Mouse (Mus musculus) c-Kit-positive CD71-positive TER-119-positive erythroid progenitor cells, embryonic 14.5 days (primary cell): ENCODE results near the gene Dnaaf1.

ENCODE experiments used
- DNase-seq: peaks from one replicate; pipeline ENCODE4 v3.0.0-alpha.2; 2013; ENCODE audit warnings: low spot score

Gene Dnaaf1

DNA sequence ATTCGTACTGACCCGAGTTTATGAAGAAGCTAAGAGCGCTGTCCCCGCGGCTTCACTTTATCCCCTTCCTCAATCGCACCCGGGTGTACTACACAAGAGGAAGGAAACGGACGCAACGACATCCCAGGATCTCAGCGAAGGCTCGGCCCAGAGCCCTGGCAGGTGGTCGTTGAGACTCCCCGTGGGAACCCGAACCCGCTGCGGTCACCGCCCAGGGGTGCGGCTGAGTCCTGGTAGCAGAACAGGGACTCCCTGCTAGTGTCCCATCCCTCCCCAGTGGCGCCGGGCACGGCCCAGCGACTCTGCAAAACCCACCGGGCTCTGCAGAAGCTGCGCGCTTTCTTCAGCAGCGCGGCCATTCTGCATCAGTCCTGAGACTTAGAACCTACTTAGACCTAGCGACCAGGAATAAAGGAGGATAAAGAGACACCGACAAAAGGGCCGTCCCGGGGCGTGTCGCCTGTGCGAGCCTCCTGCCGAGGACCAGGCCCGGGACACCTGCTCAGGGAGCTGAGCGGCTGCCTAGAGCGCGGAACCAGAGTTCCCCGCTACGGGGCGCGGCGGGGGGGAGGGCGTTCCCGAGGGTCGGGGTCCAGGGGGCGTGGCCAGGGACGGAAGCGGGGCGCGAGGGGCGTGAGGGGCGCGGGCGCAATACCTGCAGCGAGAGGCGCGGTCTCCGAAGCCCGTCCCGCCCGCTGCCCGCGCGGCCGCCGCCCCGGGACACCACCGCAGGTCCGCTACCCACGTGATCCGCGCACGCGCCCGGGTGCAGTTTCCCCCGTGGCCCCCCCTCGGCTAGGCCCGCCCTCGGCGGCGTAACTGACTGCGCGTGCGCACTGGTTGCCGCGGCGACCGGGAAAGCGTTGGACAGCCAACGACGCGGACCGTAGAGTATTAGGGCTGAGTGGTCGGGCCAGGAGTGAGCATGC, at the start of gene Dnaaf1, which contains the start of gene Hsdl1:
Dnaaf1 (plus strand) TSS at position 799 of the 929 bp plus-strand sequence.
Hsdl1 (minus strand) TSS at position 747 of the 929 bp plus-strand sequence.
- DNase-seq, result peak; percentile 88

DNA sequence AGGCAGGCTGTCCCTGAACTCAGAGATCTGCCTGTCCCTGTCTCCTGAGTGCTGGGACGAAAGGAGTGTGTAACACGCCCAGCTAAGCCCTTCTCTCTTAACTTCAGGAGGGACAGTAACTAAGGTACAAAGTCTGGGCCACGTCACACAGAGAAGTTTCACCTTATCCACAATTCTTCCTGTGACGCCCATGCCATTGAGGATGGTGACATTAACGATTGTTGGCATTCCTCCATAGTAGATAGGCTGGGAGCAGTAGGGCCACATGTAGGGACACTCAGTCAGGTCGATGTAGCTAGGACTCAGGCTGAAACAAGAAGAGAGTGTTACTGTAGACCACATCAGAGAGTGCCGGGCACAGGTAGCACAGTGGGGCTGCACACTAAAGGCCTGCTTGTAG, 46.3 kb upstream of the Dnaaf1 start:
- no peak for DNase-seq

DNA sequence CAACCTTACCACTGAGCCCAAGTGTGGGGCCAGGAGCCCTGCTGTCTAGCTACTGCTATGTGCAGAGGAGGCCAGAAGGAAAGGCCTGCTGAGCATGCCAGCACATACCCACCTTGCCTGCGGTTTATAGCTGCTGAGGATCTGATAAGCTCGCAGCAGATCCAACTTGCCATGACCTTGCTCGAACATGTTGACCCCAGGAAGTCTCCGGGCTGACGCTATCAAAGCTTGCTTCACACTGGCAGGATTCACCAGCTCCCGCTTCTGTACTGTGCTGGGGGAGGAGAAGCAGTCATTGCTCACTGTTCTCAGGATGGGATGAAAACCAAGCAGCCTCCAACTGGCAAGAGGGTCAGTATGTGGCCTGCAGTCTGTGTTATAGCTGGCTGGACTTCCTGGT, 44.1 kb upstream of the Dnaaf1 start:
- DNase-seq, result no peak

DNA sequence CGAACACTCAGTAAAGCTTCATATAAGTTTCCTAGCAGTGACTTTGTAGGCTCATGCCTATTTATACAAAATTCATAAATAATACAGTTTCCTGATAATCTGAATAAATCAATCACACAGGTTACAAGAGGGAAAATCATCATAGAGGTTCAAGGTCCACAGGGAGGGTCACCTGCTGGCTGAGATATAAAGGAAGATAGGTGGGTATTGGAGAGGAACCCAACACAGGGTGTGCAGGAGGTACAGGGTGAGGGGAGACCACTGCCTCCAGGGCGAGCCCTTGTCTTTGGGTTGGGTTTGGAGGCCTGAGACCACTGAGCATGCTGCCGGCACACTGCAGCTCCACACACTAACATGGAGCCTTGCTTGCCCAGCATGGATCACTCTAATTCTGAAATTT, 43.6 kb upstream of the Dnaaf1 start:
- no peak for DNase-seq

DNA sequence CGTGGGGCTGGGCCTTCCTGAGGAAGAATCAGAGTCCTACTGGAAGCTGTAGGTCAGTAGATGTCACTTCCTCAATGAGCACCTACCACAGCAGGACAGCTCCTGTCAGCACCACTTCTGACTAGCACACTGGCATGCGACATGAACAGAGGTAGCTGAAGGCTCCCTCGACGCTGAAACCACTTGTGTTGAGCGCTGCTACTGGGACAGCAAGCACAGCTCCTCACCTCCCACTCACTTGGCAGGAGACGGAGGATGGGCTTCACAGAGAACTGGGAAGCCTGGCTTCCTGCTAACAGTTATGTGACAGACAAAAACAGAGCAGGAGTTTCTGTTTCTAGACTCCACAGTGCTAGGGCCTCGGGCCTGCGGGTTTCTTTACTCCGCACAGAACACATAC, 43.1 kb upstream of the Dnaaf1 start:
- no peak for DNase-seq

DNA sequence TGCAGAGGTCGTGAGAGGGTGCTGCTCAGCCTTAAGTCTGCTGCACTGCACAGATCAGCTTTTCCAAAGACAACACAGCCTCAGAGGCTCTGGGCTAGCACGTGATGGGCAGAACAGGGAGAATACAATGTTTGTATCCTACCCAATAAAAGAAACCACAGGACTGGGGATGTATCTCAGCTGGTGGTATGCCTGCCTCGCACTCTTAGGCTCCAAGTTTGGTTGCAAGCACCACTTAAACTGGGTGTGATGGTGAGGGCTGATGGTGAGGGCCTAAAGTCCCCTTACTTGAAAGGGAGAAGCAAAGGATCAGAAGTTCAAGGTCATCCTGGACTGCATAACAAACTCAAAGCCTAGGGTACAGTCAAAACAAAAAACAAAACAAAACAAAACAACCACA, 30.4 kb upstream of the Dnaaf1 start:
- DNase-seq, result no peak

DNA sequence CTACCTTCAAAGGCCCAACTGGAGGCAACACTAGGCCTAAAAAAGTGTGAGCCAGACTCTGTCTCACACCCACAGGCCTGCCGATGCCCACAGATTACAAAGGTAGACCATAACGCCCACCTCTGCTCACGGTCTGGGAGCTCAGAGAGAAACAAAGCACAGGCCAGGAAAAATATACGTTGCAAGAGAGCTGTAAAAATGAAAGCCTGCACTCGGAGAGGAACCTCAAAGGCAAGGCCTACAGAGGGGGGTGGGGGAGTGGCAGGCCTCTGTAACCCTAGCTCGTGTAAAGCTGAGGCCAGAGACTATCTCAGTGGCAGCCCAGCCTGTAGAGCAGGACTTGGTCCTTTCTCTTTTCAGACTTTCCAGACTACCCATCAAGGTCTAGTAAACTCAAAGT, 29.9 kb upstream of the Dnaaf1 start:
- DNase-seq, result no peak

DNA sequence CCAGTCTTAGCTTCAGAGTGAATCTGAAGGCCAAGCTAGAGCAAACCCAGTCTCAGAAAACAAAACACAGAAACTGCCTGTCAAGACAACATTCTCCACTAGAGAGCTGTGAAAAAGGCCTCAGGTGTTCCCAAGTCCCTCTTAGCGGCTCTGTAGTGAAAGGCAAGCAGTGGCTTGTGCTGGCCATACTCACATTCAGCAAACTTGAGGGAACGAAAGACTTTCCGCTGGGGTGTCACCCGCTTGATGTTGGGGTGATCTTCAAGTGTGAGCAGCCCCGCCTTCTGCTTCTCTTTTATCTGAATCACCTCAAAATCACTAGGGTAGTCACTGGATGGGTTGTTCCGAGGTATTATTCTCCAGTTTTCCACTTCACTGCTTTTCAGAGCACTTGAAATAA, 29.2 kb upstream of the Dnaaf1 start:
- no peak for DNase-seq

DNA sequence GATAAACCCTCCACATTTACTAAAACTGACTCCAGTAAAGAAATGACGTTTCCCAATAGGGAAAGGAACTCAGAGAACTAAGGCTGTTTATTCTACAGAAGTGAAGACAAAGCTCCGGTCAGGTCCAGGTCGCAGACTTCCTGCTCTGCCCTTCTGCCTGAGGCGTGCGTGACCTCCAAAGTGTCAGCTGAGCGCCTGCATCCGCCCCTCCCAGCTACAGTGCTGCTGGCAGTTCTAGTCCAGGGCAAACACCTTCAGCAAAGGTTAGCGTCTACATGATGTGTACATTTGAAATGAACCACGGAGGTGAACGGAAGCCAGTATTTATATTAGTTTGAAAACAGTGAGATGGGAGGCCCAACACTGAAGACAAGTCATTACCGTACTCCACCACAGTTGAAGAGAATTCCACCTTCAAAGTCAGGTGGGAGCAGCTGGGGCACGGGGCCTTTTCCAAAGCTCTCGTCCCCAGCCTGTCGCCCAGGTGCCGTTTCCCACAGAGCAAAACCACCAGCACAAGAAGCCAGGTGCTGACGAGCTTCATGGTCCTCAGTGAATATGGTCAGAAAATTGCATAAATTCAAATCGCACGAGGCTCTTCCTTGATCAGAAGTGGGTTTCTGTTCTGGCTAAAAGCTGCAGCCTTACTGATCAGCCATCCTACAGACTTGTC, 27.9 kb upstream of the Dnaaf1 start:
- DNase-seq, result no peak

DNA sequence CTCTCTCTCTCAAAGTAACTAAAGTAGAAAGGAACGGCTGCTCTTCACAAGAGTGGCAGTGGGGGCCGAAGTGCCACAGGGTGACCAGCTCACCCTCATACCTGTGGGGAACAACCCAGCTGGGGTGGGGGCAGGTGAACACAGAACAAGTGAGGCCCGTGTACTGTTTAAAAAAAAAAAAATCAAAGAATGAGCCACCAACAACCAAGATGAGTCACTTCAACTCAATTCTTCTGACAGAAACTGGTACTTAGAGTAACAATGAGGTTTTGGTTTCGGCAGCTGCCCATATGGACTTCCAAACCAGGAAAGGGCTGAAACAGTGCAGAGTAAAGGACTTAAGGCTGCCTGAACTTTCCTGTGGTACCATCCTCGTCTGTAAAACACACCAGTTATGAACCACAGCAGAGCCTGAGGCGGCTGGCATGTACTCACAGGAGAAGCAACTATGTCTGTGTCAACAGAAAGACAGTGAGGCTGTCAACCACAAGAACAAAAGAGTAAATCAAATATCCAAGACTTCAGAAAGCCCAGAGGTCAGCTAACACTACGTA, 26.4 kb upstream of the Dnaaf1 start:
- DNase-seq, result no peak

DNA sequence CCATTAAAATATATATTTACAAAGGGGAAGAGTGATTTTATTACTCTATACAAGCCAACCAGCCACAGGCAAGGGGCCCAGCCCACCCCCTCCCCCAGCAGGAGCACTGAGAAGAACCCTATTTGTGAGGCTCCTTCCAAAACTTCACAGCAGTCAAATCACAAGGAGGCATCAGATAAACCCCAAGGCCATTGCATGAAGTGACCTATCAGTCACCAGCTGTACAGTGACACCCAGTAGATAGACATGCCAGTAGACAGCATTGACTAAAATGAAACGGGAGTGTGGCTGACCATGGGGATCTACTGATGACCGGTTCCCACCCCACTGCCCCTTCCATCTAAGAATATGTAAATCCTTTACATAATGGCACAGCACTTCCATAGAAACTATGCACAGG, 22.1 kb upstream of the Dnaaf1 start:
- DNase-seq, result no peak

DNA sequence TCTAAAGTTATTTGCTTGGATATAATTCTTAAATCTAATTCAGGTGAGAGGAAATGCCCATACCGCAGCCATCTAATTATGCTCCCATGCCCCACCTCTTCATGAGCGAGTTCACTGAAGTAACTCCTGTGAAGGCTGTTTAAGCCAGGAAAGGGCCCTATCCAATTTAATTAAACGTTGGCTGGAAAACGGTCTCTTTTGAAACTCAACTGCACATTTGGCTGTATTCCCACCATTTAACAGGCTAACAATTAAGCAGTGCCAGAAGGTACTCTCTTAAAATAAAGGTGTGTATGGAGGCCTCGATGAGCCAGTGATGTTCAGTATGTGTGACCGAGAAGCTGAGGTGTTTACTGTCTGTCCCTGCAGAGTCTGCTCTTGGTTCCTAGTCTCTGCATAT, 19.2 kb upstream of the Dnaaf1 start:
- DNase-seq, result no peak

DNA sequence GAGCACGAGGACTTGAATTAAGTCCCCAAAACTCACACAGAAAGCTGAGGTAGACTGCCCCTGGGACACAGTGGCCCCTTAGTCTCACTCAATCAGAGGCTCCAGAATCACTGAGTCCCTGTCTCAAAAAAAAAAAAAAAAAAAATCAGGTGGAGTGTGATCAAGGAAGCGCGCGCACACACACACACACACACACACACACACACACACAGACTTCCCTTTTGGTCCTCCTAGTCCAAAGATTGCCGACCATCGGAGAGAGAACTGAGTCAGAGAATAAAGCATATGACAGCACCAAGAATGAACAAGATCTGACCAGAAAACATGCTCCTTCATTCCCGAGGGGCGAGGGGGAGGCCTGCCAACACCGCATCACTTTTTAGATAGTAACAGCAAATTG, 17.9 kb upstream of the Dnaaf1 start:
- no peak for DNase-seq

DNA sequence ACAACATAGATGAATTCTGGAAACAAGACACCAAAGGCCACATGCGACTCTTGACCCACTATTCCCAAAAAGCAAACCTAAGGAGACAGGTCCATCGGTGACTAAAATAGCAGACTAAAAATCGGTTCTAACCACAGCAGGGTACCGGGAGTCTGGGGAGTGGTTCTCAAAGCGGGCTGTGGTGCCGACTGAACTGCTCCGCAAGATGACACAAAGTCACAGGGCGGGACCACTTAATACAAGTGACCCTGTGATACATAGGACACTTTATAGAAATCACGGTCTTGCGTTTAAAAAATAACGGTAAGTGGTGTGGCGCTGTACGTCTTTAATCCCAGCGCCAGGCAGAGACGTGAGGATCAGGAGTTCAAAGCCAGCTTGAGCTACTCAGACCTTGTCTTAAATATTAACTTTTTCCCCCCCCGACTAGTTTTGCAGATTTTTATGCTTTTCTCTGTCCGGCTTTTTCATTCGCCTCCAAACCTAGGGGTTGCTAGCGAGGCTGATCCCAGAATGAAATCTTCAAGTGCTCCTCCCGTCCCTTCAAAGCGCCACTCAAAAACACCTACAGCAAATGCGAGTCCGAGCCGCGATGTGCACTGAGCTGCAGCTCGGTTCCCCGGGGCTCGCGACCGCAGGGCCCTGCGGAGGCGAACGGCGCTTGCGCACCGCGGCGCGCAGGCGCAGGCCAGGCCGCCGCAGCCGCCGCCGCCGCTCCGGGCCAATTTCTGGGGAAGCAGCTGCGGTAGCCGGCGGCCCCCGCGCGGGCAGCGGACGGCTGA, 17.0 kb upstream of the Dnaaf1 start:
- peak; percentile 63 for DNase-seq

DNA sequence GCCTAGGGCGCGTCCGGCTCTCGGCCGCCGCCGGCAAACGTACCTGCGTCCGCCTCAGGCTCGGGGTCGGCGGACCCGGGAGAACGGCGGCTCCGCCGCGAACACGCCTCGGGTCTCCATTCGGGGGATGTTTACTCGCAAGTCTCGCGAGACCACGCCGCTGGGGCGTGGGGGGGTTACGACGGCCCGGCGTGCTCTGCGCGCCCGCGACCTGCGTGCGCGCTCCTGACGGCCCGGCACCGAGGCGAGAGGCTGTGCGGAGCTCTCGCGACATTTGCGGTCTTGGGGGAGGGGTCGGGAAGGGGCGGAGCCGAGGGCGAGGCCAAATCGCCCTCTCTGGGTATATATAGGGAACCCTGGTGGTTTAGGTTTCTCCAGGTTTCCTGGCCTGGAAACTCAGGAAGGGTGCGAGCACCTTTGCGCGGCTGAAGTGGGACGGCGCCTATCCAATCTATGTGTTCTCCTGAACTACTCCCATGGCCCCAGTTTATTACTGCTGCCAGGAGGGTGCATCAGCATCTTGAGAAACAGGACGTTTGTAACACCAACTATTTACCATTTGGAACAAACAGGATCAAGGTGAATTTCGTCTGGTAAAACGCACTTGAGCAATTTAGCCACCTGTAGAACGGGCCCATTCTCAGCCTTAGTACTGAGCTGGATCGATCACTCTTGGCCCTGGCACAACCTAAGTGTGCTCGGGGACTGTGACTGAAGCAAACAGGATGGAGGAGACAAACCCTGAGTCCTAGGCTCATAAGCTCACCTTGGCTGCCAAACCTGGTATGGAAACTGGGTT, 16.2 kb upstream of the Dnaaf1 start, which contains the start of gene Mbtps1:
Mbtps1 (minus strand) TSS at position 133 of the 799 bp plus-strand sequence.
- peak; percentile 93 for DNase-seq

DNA sequence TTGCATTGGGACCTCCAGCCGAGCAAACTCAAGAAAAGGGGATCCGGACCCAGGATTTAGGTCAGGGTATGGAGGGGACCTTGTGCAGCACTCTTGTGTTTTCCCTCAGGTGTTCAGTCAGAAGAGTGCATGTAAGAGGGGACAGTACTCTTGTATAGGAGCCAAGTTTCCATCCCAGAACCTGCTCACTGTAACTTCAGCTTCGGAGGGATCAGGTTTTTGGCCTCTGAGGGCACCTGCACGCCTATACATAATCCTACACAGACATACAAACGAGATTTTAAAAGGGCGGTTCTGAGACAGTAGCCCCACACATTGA, 15.7 kb upstream of the Dnaaf1 start:
- DNase-seq, result no peak

DNA sequence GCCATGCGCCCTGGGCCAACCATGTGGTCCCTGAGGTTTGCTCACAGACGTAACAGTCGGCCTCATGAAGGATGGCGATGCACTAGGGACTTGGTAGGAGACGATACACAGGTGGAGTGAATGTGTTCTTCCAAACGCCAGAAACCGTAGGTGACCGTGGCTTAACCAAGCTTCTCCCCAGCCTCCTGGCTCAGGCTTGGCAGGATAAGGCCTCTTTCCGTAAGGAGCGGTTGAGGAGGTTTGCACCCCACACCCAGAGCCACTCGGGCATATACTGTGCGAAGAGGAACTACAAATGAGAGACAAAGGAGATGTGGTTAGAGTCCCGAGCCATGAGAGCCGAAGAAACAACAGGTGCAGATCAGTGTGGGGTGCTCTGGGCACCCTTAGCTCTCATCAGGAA, 11.2 kb upstream of the Dnaaf1 start:
- no peak for DNase-seq

DNA sequence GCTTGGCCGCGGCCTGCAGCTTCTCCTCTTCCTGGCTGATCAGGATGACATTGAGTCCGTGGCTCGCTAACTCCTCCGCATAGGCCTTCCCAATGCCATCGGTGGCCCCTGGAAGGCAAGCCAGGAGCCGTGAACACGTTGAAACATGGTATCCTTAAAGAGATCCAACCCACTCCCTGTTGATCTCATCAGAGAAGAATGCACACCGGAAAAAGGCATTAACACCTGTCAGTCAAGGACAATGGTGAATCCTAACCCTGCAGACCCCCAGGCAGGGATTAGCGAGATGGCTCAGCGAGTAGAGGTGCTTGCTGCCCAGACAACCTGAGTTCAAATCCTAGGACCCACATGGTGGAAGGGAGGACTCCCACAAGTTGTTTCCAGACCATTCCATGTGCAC, 8.7 kb upstream of the Dnaaf1 start:
- no peak for DNase-seq

DNA sequence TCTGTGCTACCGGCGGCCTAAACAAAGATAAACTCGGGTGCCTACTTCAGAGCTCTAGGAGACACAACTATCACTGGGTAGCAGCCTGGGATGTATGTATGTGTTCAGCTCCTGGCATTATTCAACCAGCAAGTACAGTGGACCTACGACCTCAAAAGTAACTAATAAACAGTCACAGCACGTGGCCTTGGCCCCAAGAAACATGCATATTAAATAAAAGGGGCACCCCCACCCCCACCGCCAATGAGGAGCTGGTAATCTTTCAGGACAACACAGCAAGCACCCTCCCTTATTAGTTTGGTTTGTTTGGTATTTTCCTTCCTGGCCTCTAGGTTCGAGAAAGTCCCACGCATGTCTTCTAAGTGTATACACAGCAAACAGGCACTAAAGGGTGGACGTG, 6.8 kb upstream of the Dnaaf1 start:
- DNase-seq, result no peak

DNA sequence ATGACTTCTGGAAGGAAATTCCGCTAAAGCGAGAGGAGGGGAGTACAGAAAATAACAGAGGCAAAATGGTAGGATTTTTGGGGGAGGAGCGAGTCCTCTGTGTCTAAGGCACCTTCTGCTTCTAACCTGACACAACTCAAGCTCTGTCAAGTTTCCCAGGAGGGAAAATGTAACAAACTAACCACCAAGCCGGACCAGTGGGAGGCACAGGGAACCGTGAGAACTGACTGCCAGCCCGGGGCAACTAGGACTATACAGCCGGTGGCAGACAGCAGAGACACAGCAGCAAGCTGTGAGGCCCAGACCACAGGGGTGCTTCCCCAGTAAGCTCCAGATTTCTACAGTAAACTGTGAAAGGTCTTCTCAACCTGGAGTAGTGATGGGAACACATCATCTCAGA, 6.1 kb upstream of the Dnaaf1 start:
- no peak for DNase-seq

DNA sequence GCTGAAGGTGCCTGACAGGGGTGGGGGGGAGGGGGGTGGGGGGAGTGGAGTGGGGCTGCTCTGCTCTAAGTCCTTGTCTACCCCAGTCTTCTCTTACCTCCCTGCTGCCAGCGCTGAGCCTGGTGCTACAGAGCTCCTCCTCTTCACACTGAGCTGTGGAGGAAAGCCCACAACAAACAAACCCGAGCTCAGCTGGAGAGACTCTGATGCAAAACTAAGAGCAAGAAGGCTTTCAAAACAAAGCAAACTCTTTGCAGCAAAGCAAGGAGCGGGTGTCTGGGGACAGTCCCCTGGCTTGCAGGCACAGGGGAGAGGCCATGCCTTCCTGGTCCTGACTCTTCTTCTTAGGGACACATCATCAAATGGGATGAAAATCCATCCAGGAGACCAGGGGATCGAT, 5.2 kb upstream of the Dnaaf1 start:
- no peak for DNase-seq

DNA sequence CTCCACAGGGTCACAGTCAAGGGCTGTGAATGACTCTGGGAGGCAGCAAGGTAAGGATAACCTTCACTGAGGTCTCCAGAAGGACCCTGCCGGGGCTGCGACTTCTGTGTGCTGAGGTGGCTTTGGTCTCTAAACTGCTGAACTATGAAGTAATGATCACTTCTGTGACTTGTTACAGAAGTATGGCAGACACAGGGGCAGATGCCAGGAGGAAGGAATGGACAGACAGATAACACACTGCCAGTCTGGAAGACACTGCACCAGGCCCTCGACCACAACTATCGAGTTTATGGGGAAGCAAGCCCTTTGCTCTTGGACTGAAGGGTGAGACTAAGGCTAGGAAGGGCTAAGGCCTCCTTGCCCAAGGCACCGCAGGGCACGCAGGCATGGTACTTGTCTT, 3.9 kb upstream of the Dnaaf1 start:
- DNase-seq, result no peak
